Mouse (Mus musculus) cerebellum, adult 2 months (tissue): ENCODE measurements at regions not wholly inside any gene's neighbourhood (a gene's known extent, or its start where the extent isn't known, plus 50 kb on each side); places are given as distances from the start of the nearest gene placed in this dataset.

Experiments used
- CTCF ChIP-seq: fragments of 200-500 bp; IDR thresholded peaks from 2 replicates; pipeline ENCODE4 v1.5.1; 2011; ENCODE audit warnings: low read depth, mild to moderate bottlenecking, control low read depth, low read length, moderate library complexity, borderline replicate concordance; ENCODE audit not compliant: insufficient read depth
- POLR2A ChIP-seq: fragments of 200-500 bp; IDR thresholded peaks from 2 replicates; pipeline ENCODE4 v1.6.1; 2011; ENCODE audit warnings: low read length, control low read depth, borderline replicate concordance; ENCODE audit not compliant: insufficient read depth

- TF ChIP-seq CTCF = no peak
- TF ChIP-seq POLR2A = no peak
Observed at GRCm38 (mm10) chr16:30796103-30796502, 196.6 kb downstream of the Fam43a start.
